Mouse (Mus musculus): ENCODE results near the gene Doc2a.

Gene Doc2a

GRCm38 (mm10) chr7:126823202-126823711 is 24.0 kb upstream of the Doc2a start:
- peak; percentile 20; the same call in 1 of the 2 replicates for ATAC-seq (ENCODE audit: low TSS enrichment)

- ATAC-seq (ENCODE audit: low TSS enrichment): no peak
These were observed 23.3 kb upstream of the Doc2a start for GRCm38 (mm10) chr7:126823940-126824339.

GRCm38 (mm10) chr7:126825403-126825802 is 21.8 kb upstream of the Doc2a start:
- ATAC-seq (ENCODE audit: low TSS enrichment): no peak

- no peak for ATAC-seq (ENCODE audit: low TSS enrichment)
These were observed 21.3 kb upstream of the Doc2a start for GRCm38 (mm10) chr7:126825952-126826351.

GRCm38 (mm10) chr7:126831539-126831938 is 15.7 kb upstream of the Doc2a start, which contains the start of gene 4930451I11Rik:
TSS of gene 4930451I11Rik (minus strand) at chr7:126831639.
- peak; percentile 22; the same call in 1 of the 2 replicates for ATAC-seq (ENCODE audit: low TSS enrichment)

GRCm38 (mm10) chr7:126832036-126832598 is 15.1 kb upstream of the Doc2a start:
- peak; percentile 88; the same call in 1 of the 2 replicates for ATAC-seq (ENCODE audit: low TSS enrichment)

GRCm38 (mm10) chr7:126833294-126833693 is 13.9 kb upstream of the Doc2a start:
- ATAC-seq (ENCODE audit: low TSS enrichment): no peak

- ATAC-seq (ENCODE audit: low TSS enrichment): peak; percentile 69; the same call in 1 of the 2 replicates
These were observed 3.9 kb upstream of the Doc2a start for GRCm38 (mm10) chr7:126843276-126843675.

- no peak for ATAC-seq (ENCODE audit: low TSS enrichment)
These were observed 1.7 kb upstream of the Doc2a start for GRCm38 (mm10) chr7:126845516-126845915.

GRCm38 (mm10) chr7:126847421-126848398 is 494 bp downstream of the Doc2a start:
- no peak for ATAC-seq (ENCODE audit: low TSS enrichment)

- ATAC-seq (ENCODE audit: low TSS enrichment): peak; percentile 76
These were observed 1.6 kb downstream of the Doc2a start for GRCm38 (mm10) chr7:126848794-126849193.

GRCm38 (mm10) chr7:126850161-126850560 is 2.9 kb downstream of the Doc2a start:
- ATAC-seq (ENCODE audit: low TSS enrichment): no peak

GRCm38 (mm10) chr7:126851192-126851591 is 4.0 kb downstream of the Doc2a start:
- no peak for ATAC-seq (ENCODE audit: low TSS enrichment)

- no peak for ATAC-seq (ENCODE audit: low TSS enrichment)
These were observed 6.2 kb downstream of the Doc2a start for GRCm38 (mm10) chr7:126853454-126853853.

GRCm38 (mm10) chr7:126855641-126856040 is 8.4 kb downstream of the Doc2a start:
- peak; percentile 21; the same call in 1 of the 2 replicates for ATAC-seq (ENCODE audit: low TSS enrichment)

GRCm38 (mm10) chr7:126856741-126857420 is 9.7 kb downstream of the Doc2a start:
- ATAC-seq (ENCODE audit: low TSS enrichment): no peak

- ATAC-seq (ENCODE audit: low TSS enrichment): no peak
These were observed 13.8 kb downstream of the Doc2a start for GRCm38 (mm10) chr7:126860987-126861386.

- peak; percentile 83 for ATAC-seq (ENCODE audit: low TSS enrichment)
These were observed 14.4 kb downstream of the Doc2a start, which contains the start of gene Hirip3 for GRCm38 (mm10) chr7:126861429-126862130. TSS of gene Hirip3 (plus strand) at chr7:126861972.

- peak; percentile 73 for ATAC-seq (ENCODE audit: low TSS enrichment)
These were observed 15.1 kb downstream of the Doc2a start, which contains the start of gene Ino80e for GRCm38 (mm10) chr7:126862147-126862784. TSS of gene Ino80e (minus strand) at chr7:126862377.

GRCm38 (mm10) chr7:126863791-126864190 is 16.6 kb downstream of the Doc2a start:
- no peak for ATAC-seq (ENCODE audit: low TSS enrichment)

- no peak for ATAC-seq (ENCODE audit: low TSS enrichment)
These were observed 20.3 kb downstream of the Doc2a start for GRCm38 (mm10) chr7:126867534-126867933.
